31 mouse cellular contexts compared by ENCODE assay signal in genomic region chr15:100585931-100586330, GRCm38 (mm10).
"Had no signal": no experiment of that assay in that cellular context is flagged by ENCODE, and none has a peak within 500 bp of the region (broad histone marks: within the 10 kb centered on the region; RNA-seq: fewer than 3 reads in every experiment).

No protein-coding gene starts in this region.

- H3K4me2 ChIP-seq: limb, embryonic 12.5 days; limb, embryonic 13.5 days; limb, embryonic 15.5 days; liver, embryonic 11.5 days; liver, embryonic 12.5 days; liver, embryonic 13.5 days; liver, embryonic 15.5 days; lung, embryonic 14.5 days; lung, embryonic 15.5 days; midbrain, embryonic 11.5 days; midbrain, embryonic 12.5 days; midbrain, embryonic 13.5 days; midbrain, embryonic 15.5 days; neural tube, embryonic 12.5 days had no signal

- H3K36me3 ChIP-seq: liver, embryonic 12.5 days; liver, embryonic 13.5 days; liver, embryonic 15.5 days; lung, embryonic 15.5 days had no signal

- DNase-seq: left cerebral cortex, postnatal 4 days; liver; liver, embryonic 13.5 days; liver, postnatal 0 days; lung, adult 18-20 months; lung, adult 2 months; lung, embryonic 14.5 days; lung, postnatal 10 days; lung, postnatal 14 days; lung, postnatal 36 days; lung, postnatal 4 days; midbrain, embryonic 14.5 days had no signal

- H3K27ac ChIP-seq: limb, embryonic 10.5 days; limb, embryonic 12.5 days; limb, embryonic 13.5 days; limb, embryonic 15.5 days; liver, embryonic 12.5 days; liver, embryonic 13.5 days; liver, embryonic 14.5 days; liver, embryonic 15.5 days; lung, embryonic 15.5 days; macrophage; midbrain, embryonic 10.5 days; midbrain, embryonic 12.5 days; midbrain, embryonic 13.5 days; midbrain, embryonic 15.5 days; neural tube, embryonic 12.5 days had no signal

- H3K4me3 ChIP-seq: limb, embryonic 10.5 days; limb, embryonic 12.5 days; limb, embryonic 13.5 days; limb, embryonic 15.5 days; liver, embryonic 12.5 days; liver, embryonic 13.5 days; liver, embryonic 15.5 days; lung, embryonic 15.5 days; megakaryocyte, embryonic 14.5 days; midbrain, embryonic 10.5 days; midbrain, embryonic 12.5 days; midbrain, embryonic 13.5 days; midbrain, embryonic 15.5 days; neural tube, embryonic 12.5 days had no signal

- ATAC-seq: liver, embryonic 12.5 days; liver, postnatal 0 days; lung, postnatal 0 days; midbrain, embryonic 13.5 days; midbrain, embryonic 15.5 days; midbrain, embryonic 16.5 days had no signal

- H3K27me3 ChIP-seq: limb, embryonic 12.5 days; limb, embryonic 13.5 days; limb, embryonic 15.5 days; lung, embryonic 15.5 days; midbrain, embryonic 12.5 days; midbrain, embryonic 13.5 days; midbrain, embryonic 15.5 days; neural tube, embryonic 12.5 days had no signal

- H3K4me1 ChIP-seq: limb, embryonic 10.5 days; limb, embryonic 12.5 days; limb, embryonic 13.5 days; limb, embryonic 15.5 days; liver, embryonic 12.5 days; liver, embryonic 13.5 days; liver, embryonic 15.5 days; lung, embryonic 15.5 days; midbrain, embryonic 12.5 days; midbrain, embryonic 13.5 days; midbrain, embryonic 15.5 days; neural tube, embryonic 12.5 days had no signal

- H3K9me3 ChIP-seq: limb, embryonic 10.5 days; limb, embryonic 12.5 days; limb, embryonic 13.5 days; limb, embryonic 15.5 days; liver, embryonic 12.5 days; liver, embryonic 13.5 days; liver, embryonic 15.5 days; lung, embryonic 15.5 days; megakaryocyte, embryonic 14.5 days; midbrain, embryonic 10.5 days; midbrain, embryonic 12.5 days; midbrain, embryonic 13.5 days; midbrain, embryonic 15.5 days; neural tube, embryonic 12.5 days had no signal

- H3K9ac ChIP-seq: limb, embryonic 12.5 days; limb, embryonic 13.5 days; limb, embryonic 15.5 days; liver, embryonic 12.5 days; liver, embryonic 13.5 days; liver, embryonic 14.5 days; liver, embryonic 15.5 days; liver, postnatal 0 days; lung, embryonic 14.5 days; lung, embryonic 15.5 days; midbrain, embryonic 12.5 days; midbrain, embryonic 13.5 days; midbrain, embryonic 15.5 days; neural tube, embryonic 12.5 days had no signal
